Mouse (Mus musculus) megakaryocyte-erythroid progenitor cell, adult 5-6 weeks (primary cell): ENCODE data around the gene Dtx1. TPM values are rescaled to one million over a fixed set of nuclear protein-coding genes. Genes with fewer than 3 reads are reported as not detected.

ENCODE experiments used
- ATAC-seq: replicated peaks from 2 replicates; pipeline ENCODE4 v1.8.0; 2016; ENCODE audit warnings: mild to moderate bottlenecking, inconsistent platforms; ENCODE audit not compliant: severe bottlenecking, poor library complexity, low FRiP score, low TSS enrichment
- total RNA-seq, 2 experiments: library from RNA; stranded (forward) in 1 of 2; stranded (reverse) in 1 of 2; fragments of 200-1000, 215-1000 nt in 1 of 2; fragments of >200 nt in 1 of 2; fragmentation: Nextera tagmentation in 1 of 2; gene quantifications; 2 replicates each; pipeline ENCODE4 v1.2.3; 2014 to 2017

Gene Dtx1
- total RNA-seq (2014; fragmentation: Nextera tagmentation), result 8.7 TPM in 1 of 2 replicates, not detected in the other
- total RNA-seq (2017), result 0.56 TPM in 1 of 2 replicates, not detected in the other

DNA sequence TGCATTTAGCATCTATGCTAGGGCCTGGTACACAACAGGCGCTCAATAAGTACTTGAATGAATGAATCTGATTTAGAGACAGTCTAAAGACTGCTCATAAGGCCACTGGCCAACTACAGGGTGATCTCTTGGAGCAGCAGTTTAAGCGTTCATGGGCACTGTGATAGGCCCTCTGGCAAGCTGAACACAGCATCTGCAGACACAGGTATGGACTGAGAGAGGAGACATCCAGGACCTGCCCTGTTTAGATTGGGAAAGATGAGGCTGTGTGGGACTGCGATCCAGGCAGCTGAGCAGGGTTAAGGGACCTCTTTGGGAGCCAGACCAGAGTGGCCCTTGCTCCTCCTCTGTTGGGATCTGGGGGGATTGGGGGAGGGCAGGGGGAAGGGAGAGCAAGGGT is at the start of gene Dtx1:
TSS of gene Dtx1 (minus strand) at position 101 of the 400 bp plus-strand sequence.
- no peak for ATAC-seq

DNA sequence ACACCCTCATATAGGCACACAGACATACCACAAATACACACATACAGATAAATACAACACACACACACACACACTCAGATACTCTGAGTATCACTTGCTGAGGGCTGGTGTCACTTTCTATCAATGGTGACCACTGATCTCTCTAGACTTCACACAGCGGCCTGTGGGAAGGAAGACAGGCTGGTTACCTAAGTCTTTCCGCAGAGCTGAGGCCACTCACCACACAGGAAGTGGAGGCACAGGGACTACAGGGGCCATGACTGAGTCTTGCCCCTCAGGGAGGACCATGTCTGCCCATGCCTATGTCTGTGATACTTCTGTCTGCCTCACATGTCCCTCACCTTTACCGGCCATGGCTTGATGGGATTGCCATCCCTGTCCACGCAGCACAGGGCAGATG is 42.5 kb upstream of the Dtx1 start:
- no peak for ATAC-seq

DNA sequence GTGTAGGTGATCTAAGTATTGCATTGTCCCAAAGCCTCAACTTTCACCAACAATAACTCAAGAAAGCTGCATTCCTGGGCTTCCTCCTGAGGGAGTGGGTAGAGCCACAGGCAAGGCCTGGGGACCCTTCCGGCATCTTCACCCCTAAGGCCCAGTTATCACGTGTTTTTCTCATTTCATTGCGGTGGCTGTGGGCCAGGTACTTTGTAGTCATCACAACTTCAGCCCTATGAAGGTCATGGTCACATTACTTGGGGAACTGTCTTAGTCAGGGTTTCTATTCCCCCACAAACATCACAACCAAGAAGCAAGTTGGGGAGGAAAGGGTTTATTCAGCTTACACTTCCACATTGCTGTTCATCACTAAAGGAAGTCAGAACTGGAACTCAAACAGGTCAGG is 41.1 kb upstream of the Dtx1 start:
- ATAC-seq, result no peak

DNA sequence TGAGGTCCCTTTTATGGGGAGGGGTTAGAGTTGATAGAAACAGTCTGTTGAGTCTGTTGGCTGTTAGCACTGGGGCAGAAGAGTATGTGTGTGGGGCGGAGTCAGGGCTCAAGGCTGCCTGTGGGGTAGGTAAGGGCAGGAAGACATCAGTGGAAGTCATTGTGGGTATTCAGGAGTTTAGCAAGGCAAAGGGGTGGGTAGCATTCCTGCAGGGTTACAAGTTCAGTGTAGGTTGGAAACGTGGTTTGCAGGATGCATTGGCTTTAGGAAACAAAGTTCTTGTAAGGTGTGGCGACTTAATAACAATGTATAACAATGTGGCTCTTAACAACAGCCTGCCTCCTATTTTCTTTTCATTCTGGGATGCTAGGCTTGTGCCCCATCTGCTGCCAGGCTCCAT is 39.5 kb upstream of the Dtx1 start:
- ATAC-seq, result no peak

DNA sequence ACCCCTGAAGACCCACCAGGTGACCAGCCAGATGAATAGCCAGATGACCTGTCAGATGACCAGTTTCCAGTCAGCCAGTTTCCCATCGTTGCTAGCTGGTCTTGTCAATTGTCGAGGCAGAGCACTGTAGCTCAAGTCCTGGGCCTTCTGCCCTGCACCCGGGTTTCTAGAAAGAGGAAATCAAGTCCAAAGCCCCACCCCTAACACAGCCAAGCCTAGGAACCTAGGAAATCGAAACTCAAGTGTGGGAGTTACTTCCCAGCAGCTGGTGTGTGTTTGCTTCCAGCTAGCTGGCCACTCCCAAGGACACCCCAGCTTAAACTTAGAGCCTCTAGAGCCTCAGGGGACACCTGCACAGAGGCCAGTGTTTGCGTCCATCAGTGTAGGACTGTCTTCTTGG is 38.0 kb upstream of the Dtx1 start, which contains the start of gene Oas2:
TSS of gene Oas2 (minus strand) at position 166 of the 400 bp plus-strand sequence.
- ATAC-seq, result no peak

DNA sequence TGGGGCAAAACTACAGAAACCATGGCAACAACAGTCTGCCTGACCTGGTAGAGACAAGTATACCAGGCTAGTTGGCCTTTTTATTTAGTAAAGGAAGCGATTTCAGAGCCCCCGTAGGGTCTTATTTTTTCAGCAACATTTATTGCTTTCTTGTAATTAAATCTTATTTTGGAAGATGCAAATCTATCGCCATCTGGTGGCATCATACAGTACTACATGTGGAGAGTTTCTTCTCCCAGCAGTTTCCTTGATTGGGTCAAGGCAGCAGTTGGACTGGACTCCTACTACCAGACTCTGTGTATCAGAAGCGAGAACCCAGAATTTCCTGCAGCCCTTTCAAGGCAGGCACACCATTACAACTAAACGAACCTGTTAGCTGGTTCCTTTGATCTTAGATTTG is 34.7 kb upstream of the Dtx1 start:
- no peak for ATAC-seq

DNA sequence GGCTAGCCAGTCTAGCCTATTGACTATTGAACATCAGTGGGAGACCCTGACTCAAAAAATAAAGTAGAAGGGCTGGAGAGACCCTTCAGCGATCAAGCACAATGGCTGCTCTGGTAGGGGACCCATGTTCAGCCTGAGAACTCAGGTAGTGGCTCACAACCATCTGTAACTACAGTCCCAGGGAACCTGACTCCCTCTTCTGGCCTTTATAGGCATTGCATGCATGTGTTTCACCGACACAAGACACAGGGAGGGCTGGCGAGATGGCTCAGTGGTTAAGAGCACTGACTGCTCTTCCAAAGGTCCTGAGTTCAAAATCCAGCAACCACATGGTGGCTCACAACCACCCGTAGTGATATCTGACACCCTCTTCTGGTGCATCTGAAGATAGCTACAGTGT is 30.4 kb upstream of the Dtx1 start:
- ATAC-seq, result peak; percentile 86; the same call in 1 of the 2 replicates

DNA sequence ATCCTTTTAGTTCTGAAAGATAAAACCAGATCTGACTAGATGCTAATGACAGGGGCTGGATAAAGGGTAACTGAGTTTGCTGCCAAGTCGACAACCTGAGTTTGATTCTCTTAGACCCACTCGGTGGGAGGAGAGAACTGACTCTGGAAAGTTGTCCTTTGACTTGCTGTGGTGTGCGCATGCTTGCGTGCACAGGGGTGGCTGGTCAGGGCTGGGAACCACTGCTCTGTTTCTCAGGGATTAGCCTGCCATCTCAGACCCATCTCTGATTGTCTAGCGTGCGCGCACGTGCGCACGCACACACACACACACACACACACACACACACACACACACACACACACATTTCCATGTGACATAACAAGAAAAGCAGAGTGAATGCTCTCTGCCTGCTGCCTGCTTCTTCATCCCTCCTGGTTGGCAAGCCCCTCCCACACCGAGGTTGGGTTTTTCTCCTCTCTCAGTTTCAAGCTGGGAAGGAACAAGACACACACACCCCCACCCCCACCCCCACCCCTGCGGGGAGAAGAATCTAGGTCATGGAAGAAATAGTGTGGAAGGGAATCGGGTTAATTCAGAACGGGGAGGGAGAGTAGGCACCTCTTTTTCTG is 22.8 kb upstream of the Dtx1 start:
- ATAC-seq, result no peak

DNA sequence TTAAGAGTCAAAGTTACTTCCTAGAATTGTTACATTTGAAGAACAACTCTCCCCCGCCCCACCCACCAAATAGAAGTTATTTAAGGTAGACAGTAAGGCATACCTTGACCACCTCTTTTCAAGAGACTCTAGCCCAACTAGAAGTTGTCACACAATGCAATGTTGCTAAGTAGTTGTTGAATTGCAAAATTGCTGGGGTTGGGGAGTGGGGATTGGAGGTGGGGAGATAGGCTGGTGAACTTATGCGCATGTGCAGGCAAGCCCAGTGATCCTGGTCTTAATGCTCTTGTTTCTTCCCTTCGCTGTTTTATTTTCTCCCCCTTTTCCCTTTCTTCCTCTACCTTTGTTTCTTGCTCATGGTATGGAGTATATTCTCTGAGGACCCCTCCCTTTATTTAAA is 22.0 kb upstream of the Dtx1 start:
- ATAC-seq, result no peak

DNA sequence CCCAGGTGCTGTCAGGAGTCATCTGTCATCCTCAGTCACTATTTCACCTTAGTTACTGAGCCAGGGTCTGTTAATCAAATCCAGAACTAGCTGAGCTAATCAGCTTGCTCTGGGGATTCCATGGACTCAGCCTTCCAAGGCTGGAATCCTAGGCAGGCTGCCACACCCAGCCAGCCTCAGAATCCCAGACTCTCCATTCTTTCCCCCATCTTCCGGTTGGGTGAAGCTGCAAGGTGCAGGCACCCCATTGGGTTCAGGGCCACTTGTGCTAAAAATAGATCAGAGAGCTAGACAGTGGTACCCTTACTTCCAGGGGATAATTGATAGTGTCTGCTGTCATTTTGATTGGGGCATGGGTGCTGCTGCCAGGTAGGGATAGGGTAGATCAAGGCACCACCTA is 21.0 kb upstream of the Dtx1 start:
- ATAC-seq, result no peak

DNA sequence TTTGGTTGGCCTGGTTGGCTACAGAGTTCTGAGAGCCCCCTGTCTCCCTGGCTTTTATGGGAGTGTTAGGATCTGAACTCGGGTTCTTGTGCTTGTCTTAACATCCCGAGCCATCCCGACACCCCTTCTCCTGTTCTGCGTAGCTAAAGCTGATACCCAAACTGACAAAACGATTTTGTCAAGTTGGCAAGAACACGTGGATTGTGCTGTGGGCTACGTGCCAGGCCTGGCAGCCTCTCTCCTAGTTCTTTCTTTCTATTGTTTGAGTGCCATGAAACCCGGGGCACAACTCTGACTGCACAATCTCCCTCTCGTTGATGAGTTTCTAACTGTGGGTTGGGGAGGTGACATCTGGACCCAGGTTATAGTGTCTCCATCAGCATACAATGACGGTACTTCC is 17.6 kb upstream of the Dtx1 start:
- ATAC-seq, result no peak

DNA sequence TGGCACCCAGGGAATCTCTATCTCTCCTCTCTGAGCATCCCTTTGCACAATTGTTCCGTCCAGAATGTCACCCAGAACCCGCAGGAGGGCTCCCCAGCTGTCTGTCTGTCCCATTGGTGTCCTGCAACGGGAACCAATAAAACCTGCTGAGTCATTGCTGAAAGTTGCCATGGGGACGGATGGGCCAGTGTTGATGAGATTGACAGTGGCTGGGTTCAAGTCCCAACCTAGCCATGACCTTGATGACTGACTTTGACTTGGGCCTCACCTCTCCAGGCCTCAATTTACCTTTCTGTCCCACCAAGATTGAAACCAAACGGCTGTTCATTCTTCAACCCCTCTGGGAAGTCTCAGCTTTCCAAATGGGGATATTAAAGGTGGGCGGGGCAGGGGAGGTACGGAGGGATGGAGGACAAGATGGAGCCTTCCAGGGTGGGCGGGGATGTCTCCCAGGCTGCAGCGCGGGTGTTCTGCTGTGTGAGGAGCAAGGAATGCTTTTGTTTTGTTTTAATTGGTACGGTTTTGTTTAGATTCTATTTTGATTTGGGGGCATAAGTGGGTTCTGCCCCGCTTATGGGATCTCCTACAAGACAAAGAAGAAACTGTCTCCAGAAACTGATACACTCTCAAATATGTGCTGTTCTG is 14.2 kb upstream of the Dtx1 start:
- ATAC-seq, result no peak

DNA sequence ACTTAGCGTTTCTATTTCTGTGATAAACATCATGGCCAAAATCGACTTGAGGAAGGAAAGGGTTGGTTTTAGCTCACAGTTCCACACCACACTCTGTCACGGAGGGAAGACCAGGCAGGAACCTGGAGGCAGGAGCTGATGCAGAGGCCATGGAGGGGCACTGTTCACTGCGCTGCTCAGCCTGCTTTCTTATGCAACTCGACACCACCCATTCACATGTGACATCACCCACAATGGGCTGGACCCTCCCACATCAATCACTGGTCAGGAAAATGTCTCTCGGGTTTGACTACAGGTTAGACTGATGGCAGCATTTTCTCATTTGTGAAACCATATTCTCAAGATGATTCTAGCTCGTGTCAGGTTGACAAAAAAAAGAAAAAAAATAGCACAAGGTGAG is 9.3 kb upstream of the Dtx1 start:
- no peak for ATAC-seq

DNA sequence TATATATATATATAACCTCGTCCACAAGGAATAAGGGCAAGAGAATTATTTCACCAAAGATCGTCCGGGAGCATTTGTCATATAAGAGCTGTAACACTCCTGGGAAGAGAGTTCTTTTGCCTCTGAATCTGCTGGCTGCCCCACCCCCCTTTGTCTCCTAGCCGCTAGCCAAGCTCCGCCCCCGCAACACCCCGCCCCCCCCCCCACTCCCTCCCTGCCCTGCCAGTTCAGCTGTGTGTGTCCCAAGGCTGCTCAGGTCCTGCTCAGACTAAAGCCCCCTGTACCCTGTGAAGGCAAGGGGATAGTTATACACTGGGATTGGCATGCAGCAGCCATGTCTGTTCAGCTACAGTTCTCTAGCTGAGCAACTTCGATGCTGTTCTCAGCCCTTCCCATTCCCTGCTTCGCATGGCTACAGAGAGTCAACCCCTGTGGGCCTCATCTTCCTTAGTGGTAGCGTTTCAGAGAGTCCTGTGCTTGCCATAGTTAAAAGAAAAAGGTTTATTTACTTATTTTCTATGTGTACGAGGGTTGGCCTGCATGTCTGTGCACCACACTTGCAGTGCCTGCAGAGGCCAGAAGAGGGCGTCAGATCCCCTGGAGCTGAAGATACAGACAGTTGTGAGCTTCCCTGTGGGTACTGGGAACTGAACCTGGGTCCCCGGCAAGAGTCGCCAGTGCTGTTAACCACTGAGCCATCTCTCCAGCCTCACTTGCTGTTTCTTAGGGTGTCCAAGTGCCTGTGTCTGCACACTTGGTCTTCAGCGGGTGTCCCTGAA is 7.1 kb upstream of the Dtx1 start:
- ATAC-seq, result no peak

DNA sequence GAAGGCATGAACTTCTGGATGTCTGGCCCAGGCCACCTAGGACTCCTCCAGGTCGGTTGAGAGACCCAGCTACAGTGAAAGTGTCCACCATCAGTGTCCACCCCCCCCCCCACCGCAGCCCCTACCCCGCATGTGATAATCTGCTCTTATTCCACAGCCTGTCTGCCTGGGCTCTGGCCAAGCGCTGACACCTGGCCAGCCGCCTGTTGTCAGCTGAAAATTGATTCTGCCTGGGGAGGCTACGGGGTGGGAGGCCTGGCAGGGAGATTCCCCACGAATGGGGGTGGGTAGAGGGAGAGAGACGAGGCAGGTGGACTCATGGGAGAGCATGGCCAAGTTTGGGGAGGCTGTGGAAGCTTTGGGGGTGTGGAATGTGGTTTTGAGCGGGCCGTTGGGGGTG is 5.4 kb upstream of the Dtx1 start:
- ATAC-seq, result no peak

DNA sequence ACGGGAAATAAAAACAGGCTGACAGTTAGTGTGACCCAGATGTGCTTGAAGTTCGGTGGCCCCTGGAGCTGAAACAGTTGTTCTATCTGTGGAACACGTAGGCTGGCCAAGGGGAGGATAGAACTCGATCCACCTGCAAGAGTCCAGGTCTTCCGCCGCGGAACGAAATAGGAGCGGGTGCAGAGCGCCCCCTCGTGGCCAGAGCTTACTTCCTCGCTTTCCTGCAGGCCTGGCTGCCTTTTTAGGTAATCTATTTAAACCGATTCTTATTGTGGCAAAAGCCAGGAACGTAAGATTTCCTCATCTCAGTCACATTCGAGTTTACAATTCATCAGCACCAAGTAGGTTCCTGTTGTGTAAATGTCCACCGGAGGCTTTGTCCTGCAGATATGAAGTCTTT is 2.6 kb upstream of the Dtx1 start:
- 0 out of 2 replicates have a peak, but pooled peaks have one; percentile 41 for ATAC-seq

DNA sequence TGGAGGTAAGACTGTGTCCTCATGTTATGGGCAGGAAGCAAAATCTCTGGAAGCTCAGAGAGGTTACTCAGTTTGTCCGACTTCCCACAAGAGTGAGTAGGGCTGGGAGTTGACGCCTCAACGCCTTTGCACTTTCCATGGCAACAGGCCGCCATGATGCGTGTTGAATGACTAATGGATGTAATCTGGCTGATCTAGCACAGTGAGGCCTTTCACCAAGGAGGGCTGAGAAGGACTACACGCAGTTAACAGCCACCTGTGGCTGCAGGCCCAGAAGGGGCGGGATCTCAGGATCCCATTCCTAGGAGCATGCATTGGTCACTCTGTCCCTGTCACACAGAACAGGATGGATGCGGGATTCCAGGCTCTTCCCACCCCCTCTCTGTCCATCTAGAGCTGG is 994 bp upstream of the Dtx1 start:
- ATAC-seq, result no peak

DNA sequence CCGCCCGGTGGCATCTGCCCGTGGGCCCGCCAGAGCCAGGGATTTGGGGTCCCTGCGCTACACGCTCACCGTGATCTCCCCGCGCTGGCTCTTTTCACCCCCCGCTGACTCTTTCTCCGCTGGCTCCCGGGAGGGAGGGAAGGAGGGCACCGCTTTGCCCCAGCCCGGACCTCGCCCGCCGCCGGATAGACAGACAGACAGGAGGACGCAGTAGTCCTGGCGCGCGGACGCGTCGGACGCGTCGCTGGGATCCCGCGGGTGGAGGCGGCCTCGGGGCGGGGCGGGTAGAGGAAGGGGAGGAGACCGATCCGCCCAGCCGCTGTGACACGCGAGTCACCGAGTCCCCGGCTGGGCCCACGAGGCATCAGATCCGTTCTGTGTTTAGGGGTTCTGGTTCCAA is 311 bp downstream of the Dtx1 start:
- no peak for ATAC-seq

DNA sequence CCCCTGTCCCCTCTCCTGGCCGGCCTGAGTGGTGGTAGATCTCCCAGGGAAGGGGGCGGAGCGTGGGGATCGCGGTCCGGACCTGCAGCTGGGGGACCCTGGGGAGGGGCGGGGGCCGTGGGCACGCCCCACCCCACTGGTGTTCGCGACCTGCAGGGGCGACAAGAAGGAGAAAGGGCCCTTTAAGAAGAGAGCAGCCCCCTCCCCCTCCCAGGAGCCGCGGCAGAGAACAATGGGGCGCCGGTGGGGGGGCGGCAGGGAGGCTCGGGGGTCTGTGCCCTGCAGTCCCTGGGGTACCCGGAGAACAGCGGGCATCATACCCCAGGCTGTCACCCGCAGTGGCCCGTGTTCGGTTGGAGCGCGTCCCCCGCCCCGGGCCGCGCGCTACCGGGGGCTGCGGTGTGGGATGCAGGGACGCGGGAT is 890 bp downstream of the Dtx1 start:
- no peak for ATAC-seq

DNA sequence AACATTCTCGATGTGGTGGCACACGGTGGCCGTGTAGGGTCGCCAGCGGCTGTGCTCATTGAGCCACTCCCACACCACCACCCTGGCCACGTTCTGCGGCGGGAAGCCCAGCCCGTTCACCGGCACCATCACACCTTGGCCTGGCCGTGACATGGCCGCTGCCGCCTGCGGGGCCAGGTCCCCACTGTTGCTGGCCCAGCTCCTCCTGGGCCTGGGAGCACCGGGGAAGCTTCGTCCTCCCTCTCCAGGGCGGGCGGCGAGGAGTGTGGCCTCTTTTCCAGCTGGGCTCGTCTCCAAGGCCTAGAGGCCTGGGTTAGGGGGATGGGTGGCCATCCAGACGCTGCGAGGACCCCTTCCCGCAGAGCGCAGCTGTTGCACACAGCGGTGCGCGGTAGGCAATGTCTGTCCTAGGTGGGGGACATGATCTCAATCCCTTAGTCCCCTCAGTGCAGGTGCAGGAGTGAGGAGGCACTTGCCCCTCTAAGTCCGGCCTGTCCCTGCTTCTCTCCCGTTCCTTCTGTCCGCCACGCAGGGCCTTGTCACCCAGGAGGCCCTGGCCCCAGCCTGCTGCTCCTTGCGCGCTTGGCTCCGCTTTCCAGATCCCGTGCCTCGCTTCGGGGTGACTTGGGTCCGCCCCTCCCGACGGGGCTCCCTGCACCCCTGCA is 1.4 kb downstream of the Dtx1 start:
- ATAC-seq, result no peak
